Mouse (Mus musculus): ENCODE results near the gene Gusb.
A peak's percentile ranks its signal among the peaks of the same experiment; 100 is the strongest.

Gusb gene

DNA sequence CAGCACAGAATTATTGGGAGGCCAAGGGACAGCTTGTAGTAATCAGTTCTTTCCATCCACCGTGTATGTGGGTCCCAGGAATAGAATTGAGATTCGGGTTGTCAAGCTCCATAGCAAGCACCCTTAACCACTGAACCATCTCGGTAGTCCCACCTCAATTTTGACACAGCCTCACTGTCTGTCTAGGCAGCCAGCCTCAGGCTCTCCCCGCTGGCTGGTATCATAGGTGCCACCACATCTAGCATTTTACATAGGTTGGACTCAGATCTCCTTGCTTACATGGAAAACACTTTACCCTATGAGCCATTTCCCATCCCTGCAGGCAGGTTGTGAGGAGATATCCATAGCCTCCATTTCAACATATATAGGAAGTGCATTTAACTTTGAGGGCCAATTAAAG is 28.5 kb downstream of the Gusb start:
- DNase-seq = no peak

DNA sequence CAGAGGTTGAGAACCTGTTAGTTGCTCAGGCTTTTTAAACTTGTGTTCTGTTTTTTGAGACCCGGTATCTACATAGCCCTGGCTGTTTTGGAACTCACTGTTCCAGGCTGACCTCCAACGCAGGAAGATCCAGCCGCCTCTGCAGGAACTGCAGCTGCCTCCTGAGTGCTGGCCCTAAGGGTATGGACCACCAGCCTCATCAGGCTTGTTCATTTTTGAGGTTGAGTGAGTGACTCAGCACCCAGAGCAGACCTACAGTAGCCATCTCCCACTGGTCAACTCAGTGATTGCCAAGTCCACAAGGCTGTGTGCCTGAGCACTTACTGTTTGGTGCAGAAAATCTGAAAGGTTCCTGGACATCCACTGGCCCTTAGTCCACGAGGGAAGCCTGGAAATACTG is 31.4 kb downstream of the Gusb start:
- DNase-seq = no peak

DNA sequence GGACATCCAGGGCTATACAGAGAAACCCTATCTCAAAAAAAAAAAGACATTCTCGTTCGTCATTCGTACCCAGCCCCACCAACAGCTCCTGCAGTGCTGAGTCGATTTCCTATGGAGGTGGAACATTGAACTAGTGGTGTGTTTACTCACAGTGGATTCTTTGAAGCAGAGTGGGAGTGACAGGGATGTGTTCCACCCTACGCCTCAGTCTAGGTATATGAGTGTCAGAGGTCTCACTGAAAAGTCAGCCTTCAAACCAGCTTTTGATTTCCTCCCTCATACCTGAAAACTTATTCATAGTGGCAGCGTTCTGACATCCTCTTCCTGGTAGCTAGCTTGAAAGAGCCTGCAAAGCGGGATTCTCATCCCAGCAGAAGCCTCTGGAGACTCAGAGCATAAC is 34.4 kb downstream of the Gusb start:
- DNase-seq = no peak

DNA sequence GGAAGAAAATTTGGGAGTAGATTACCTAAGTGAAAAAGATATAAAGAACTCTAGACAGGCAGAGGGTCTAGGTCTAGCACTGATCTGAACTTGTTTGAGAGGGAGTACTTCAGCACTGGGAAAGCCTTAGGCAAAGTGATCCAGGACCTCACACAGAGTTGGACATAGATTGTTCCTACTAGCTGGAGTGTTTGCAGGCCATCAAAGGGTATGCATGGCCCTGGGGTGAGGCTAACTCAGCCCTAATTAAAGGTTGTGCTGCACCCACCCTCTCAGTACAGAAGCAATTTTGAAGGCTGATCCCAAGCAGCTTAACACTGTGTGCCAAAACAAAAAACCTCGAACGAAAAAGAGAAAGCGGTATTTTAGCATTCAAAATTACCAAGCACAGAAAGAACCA is 36.4 kb downstream of the Gusb start:
- DNase-seq = no peak

DNA sequence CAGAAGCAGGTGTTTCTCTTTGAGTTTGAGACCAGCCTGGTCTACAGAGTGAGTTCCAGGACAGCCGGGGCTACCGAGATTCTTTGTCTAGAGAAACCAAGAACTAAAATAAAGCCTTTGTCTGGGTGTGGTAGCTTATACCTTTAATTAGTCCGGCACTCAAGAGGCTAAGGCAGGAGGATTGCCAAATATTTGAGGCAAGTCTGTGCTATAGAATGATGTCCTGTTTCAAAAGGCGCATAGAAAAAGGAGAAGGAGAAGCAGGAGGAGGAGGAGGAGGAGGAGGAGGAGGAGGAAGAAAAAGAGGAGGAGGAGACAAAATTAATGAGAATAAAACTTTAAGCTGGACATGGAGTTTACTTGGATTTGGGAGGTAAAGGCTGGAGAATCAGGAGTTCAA is 39.6 kb downstream of the Gusb start:
- DNase-seq = no peak

DNA sequence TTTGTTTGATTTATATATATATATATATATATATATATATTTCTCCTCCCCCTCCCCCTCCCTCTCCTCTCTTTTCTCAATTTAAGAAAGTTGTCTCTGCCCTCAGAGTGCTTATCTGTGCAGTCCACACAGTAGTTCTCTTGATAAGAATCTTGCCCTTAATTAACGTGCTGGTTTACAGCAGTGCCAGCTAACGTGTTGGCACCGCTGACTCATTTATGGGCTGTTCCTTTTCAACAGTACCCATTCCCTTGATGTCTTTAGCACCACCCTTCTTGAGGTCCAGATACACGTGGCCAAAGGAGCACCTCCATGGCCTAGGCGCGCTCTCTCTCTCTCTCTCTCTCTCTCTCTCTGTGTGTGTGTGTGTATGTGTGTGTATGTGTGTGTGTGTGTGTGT is 47.1 kb downstream of the Gusb start:
- DNase-seq = no peak

DNA sequence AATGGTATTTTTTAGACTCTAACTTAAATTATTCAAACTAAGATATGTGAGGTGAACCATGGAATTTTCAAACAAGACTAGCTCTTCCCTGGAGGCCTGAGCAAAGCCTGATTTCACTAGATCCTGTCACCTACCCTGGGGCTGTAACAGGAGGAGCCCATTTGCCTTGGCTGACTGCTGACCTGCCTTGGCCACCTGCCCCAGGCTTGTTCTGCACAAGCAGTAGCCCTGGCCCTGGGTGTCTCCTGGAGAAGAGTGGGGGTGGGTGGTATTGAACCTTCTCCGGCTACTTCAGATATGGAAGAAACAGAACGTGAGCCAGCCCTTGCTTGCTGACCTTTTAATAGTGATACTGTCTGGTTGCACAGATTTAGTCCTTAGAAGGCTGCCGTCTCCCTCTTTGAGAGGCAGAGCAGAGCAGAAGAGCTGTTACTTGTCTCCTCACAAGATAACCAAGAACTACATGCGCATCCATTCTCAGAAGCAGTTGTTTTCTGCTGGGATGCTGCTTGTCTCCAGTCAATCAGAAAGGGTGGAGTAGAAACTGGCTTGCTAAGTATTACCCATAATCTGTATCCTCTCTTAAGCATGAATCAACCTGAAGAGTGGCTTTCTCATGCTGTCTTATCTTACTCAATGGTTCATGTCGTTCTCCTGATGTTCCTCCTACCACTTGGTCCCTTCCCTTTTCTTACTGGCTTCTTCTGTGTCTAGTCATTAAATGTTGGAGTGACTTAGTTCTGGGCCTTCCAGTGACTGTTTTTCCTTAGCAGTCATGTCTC is 48.2 kb downstream of the Gusb start:
- no peak for DNase-seq

DNA sequence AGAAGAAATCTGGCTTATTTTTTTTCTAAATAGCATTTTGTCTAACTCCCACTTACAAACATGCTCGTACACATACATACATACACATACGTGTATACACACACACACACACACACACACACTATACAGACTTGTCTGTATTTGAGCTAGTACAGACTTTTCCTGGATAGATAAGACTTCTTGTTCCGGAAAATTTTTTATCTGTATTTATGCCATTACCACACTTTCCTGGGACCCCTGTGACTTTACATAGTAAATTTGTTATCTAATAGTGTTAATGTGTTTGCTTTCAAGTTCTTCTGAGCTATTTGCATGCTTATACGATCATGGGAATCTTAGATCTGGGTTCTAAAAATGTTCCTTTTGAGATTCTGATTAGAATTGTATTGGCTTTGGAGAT is 50.7 kb downstream of the Gusb start:
- DNase-seq = no peak

DNA sequence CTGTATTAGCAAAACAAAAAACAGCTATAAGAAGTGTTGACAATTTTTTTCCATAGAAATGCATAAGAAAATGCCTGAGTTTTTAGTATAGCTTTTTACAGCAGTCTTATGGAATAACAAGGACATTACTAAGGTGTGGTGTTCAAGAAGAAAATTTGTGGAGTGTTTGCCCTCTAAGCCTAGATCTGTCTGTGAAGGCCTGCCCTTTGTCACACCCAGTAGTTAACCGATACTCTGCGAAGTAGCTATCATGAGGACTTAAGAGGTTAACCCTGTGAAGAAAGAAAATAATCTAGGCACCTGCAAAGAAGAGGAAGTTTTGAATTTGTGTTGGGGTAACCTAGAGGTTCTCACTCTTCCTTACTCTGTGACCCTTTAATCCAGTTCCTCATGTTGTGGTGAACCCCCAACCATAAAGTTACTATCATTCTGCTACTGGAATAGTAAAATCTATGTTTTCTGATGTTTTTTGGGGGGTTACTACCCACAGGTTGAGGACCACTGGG is 55.3 kb downstream of the Gusb start:
- DNase-seq = no peak

DNA sequence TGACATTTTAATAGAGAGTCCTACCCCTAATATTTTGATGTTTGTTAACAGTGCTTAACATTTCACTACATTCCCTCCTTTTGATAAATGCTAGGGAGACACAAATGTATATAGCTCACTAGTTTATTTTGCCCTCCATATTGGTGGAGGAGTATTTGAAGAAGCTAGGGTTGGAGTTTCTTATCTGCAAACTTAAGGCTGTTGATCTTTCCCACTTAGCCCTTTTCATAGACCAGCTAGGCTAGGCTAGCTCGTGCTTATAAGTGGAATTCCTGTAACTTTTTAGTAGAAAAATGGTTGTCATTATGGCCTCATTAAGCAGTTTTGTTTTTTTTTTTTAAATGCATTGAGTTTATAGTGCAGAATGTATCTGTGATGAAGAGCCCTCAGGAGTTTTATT is 59.4 kb downstream of the Gusb start:
- no peak for DNase-seq

DNA sequence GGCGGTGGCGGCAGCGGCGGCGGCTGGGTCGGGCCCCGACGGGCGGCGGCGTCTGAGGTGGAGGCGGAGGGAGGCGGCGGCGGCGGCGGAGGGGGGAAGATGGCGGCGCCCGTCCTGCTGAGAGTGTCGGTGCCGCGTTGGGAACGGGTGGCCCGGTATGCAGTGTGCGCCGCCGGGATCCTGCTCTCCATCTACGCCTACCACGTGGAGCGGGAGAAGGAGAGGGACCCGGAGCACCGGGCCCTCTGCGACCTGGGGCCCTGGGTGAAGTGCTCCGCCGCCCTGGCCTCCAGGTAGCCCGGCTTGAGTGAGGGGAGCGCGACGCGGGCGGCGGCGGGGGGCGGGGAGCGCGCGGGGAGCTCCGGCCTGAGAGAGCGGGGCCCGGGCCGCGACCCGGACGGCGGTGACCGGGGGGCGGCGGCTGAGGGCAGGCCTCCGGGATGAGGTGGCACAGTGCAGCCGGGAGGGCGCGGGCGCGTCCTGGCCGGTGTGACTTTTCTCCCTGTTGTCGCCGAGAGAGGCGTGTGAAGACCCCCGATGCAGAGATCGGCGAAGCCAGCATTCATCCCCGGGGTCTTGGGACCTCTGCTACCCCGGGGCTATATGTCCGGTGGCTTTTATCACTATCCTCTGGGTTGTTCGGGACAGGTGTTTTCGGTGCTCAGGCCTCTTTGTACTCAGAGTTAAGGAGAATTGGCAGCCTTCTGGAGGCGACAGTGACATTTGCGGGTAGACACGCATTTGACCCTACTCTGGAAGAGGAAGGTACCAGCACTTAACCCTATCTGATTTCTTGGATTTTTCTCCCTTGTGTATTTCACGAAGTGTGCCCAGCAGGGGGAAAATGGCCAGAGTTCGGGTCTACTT is 60.5 kb downstream of the Gusb start:
- peak; percentile 48 for DNase-seq

DNA sequence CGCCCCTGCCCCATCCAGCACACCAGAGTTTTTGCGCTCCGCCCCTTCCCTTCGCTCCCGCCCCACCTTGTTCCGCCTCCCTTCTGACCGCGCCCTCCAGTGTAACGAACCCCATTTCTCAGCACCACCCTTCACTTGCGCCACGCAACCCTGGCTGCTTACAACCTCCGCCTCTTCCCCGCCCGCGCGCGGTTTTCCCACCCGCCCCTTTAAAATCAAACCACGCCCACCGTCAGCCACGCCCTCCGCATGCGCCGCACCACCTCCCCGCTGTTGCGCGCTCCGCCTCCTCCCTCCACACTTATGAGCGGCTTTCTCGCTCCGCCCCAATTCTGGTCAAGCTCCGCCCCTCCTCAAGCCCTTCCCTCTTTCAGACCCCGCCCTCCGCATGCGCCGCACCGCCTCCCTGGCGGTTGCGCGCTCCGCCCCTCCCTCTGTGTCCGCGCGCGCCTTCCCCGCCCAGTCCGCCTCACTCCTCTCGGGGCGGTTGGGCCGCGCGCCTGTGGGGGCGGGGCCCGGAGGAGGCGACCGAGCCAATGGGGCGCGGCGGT is 61.3 kb downstream of the Gusb start, which contains the start of gene Vkorc1l1:
TSS of gene Vkorc1l1 (plus strand) at position 476 of the 551 bp plus-strand sequence.
- peak; percentile 99 for DNase-seq

DNA sequence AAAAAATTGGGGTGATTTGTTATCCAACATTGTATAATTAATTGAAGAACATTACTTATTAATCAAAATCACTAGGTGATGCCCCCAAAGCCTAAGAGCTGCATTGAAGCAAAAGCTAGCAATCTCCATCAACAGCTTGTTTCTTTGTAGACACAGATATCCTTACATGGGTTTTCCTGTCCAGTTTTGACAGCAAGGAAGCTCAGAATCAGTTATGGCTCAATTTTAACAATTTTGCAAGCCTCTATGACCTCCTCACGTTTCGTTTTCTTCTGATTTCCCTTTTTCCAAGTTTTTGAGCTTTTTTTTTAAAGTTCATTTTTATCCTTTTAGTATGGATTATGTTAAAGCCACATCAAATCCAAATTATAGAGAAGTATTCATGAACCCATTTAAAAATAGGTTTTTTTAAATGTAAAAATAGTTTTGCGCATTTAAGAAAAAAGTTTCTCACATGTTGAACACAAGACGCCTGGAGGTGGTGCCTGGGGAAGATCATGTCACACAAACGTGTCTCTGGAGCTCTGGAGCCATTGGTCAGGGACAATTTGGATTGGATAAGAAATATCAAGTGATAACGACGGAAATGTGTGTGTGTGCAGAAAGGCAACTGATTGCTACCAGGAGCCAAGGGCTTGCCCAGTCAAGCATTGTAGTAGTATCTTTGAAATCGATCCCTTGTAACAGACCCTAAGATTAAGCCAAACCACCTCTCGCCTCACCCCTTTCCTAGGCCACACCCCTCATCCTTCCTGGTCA is 61.9 kb downstream of the Gusb start:
- DNase-seq = no peak

DNA sequence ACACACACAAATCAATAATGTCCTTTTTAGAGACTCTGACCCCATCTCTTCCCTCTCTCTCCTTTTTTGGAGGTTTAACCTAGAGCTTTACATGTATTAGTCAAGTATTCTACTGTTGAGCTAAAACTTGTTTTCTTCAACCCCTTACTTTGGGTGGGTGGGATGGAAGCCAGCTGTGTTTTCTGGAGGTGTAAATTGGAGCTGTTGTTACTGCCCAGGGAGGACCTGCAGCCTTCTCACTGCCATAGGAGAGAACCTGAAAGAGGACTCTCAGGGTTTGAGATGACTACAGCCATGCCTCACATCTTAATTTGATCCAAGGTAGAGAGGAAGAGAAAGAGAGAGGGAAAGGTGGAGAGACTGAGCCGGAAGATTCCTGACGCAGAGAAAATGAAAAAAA is 62.6 kb downstream of the Gusb start:
- no peak for DNase-seq

Data from thymus, postnatal 25 days (tissue).